Mouse (Mus musculus): ENCODE measurements around the gene Dmap1. TPM values are rescaled to one million over a fixed set of nuclear protein-coding genes. Genes with fewer than 3 reads are reported as not detected.

Gene Dmap1
- total RNA-seq, 2 experiments from 2014 or later: 15.1 to 17.5 TPM

GRCm38 (mm10) chr4:117672042-117672441 lies 10.0 kb downstream of the Dmap1 start:
- TF ChIP-seq CTCF (IDR thresholded peaks at IDR 0.05): no peak
- H3K27ac ChIP-seq: no peak overlapping the region
- intact Hi-C loops (cut with DNase I): loop anchor here (10.0 kb wide), 4 partner anchors 117 to 397 kb away; partner anchors contain the start of gene Eri3

GRCm38 (mm10) chr4:117669874-117670273 lies 12.2 kb downstream of the Dmap1 start:
- intact Hi-C loops (cut with DNase I): loop anchor here (10.0 kb wide), 4 partner anchors 115 to 395 kb away; partner anchors contain the start of gene Eri3
- H3K4me3 ChIP-seq: no peak overlapping the region
- DNase-seq: no peak
- H3K27ac ChIP-seq: no peak overlapping the region
- TF ChIP-seq CTCF (IDR thresholded peaks at IDR 0.05): no peak

More at GRCm38 (mm10) chr4:117672042-117672441, 10.0 kb downstream of the Dmap1 start:
- no peak overlapping the region for H3K4me3 ChIP-seq
- DNase-seq: no peak

- TF ChIP-seq CTCF (IDR thresholded peaks at IDR 0.05): no peak
- DNase-seq: no peak
- intact Hi-C loops (cut with DNase I): no loop called here
- Histone ChIP-seq H3K4me3 (no peak overlapping the region), H3K27ac (peak overlapping the region; percentile 9; the same call in 1 of the 2 replicates)
Measured at GRCm38 (mm10) chr4:117666054-117666453, 16.0 kb downstream of the Dmap1 start.

GRCm38 (mm10) chr4:117665531-117665930 lies 16.5 kb downstream of the Dmap1 start:
- H3K4me3 ChIP-seq: no peak overlapping the region
- DNase-seq: peak; percentile 88
- 0 out of 2 replicates have a peak, but pooled peaks have one; percentile 1 for TF ChIP-seq CTCF (IDR thresholded peaks at IDR 0.05)
- intact Hi-C loops (cut with DNase I): no loop called here
- H3K27ac ChIP-seq: peak overlapping the region; percentile 9

GRCm38 (mm10) chr4:117664411-117665137 lies 17.5 kb downstream of the Dmap1 start:
- no peak for TF ChIP-seq CTCF (IDR thresholded peaks at IDR 0.05)
- DNase-seq: no peak
- Histone ChIP-seq H3K27ac (no peak overlapping the region; the same call in 1 of the 2 replicates), H3K4me3 (no peak overlapping the region)
- intact Hi-C loops (cut with DNase I): no loop called here

- no peak for DNase-seq
- TF ChIP-seq CTCF (IDR thresholded peaks at IDR 0.05): no peak
- Histone ChIP-seq H3K4me3 (no peak overlapping the region), H3K27ac (no peak overlapping the region)
- intact Hi-C loops (cut with DNase I): no loop called here
Measured at GRCm38 (mm10) chr4:117660001-117660400, 22.1 kb downstream of the Dmap1 start.

- intact Hi-C loops (cut with DNase I): no loop called here
- Histone ChIP-seq H3K27ac (no peak overlapping the region), H3K4me3 (no peak overlapping the region)
- DNase-seq: peak; percentile 48
- TF ChIP-seq CTCF (IDR thresholded peaks at IDR 0.05): peak; percentile 44
Measured at GRCm38 (mm10) chr4:117658582-117659444, 23.3 kb downstream of the Dmap1 start.

- DNase-seq: no peak
- Histone ChIP-seq H3K27ac (no peak overlapping the region), H3K4me3 (no peak overlapping the region)
- intact Hi-C loops (cut with DNase I): no loop called here
- no peak for TF ChIP-seq CTCF (IDR thresholded peaks at IDR 0.05)
Measured at GRCm38 (mm10) chr4:117657646-117658045, 24.4 kb downstream of the Dmap1 start.

GRCm38 (mm10) chr4:117656961-117657360 lies 25.1 kb downstream of the Dmap1 start:
- H3K4me3 ChIP-seq: no peak overlapping the region
- intact Hi-C loops (cut with DNase I): no loop called here
- TF ChIP-seq CTCF (IDR thresholded peaks at IDR 0.05): no peak
- no peak overlapping the region for H3K27ac ChIP-seq
- DNase-seq: no peak

GRCm38 (mm10) chr4:117655500-117655863 lies 26.6 kb downstream of the Dmap1 start:
- DNase-seq: no peak
- intact Hi-C loops (cut with DNase I): no loop called here
- no peak for TF ChIP-seq CTCF (IDR thresholded peaks at IDR 0.05)
- no peak overlapping the region for H3K4me3 ChIP-seq
- H3K27ac ChIP-seq: no peak overlapping the region

GRCm38 (mm10) chr4:117654703-117655499 lies 27.2 kb downstream of the Dmap1 start:
- H3K4me3 ChIP-seq: no peak overlapping the region
- H3K27ac ChIP-seq: peak overlapping the region; percentile 20; the same call in 1 of the 2 replicates
- intact Hi-C loops (cut with DNase I): loop anchor here (5.0 kb wide), 1 partner anchor 108 kb away; no protein-coding TSS in a partner anchor
- no peak for TF ChIP-seq CTCF (IDR thresholded peaks at IDR 0.05)
- DNase-seq: no peak

All from gastrocnemius, adult 2 months (tissue).